Mouse (Mus musculus) intestine, embryonic 14.5 days (tissue): Measurements from ENCODE around the gene Snx20. TPM values are rescaled to one million over a fixed set of nuclear protein-coding genes. Genes with fewer than 3 reads are reported as not detected.

Experiments
- ATAC-seq: fragments of 200-750 bp; cut with Nextera tagmentation; replicated peaks from 2 replicates; pipeline ENCODE4 v1.8.0; 2017; ENCODE audit warnings: low read depth, moderate number of reproducible peaks, moderate TSS enrichment, moderate library complexity; ENCODE audit not compliant: low FRiP score, low TSS enrichment
- DNase-seq: peaks from one replicate; pipeline ENCODE4 v3.0.0-alpha.2; 2018; ENCODE audit warnings: low spot score
- H3K27ac ChIP-seq: fragments of 300-500 bp; sonication (generic); 2 replicates; pipeline ENCODE4 v1.5.1; 2014; ENCODE audit warnings: low read depth, mild to moderate bottlenecking, control low read depth
- H3K27me3 ChIP-seq: fragments of 300-500 bp; sonication (generic); replicated peaks from 2 replicates; pipeline ENCODE4 v1.6.1; 2014; ENCODE audit warnings: low read length, control low read depth; ENCODE audit not compliant: control insufficient read depth, insufficient read depth
- H3K36me3 ChIP-seq: fragments of 300-500 bp; sonication (generic); 2 replicates; pipeline ENCODE4 v1.6.1; 2014; ENCODE audit warnings: low read length, control low read depth; ENCODE audit not compliant: control insufficient read depth, insufficient read depth
- H3K4me1 ChIP-seq: fragments of 300-500 bp; sonication (generic); replicated peaks from 2 replicates; pipeline ENCODE4 v1.6.1; 2014; ENCODE audit warnings: low read length, control low read depth, mixed read lengths; ENCODE audit not compliant: control insufficient read depth, insufficient read depth
- H3K4me2 ChIP-seq: fragments of 300-500 bp; sonication (generic); 2 replicates; pipeline ENCODE4 v1.6.1; 2014; ENCODE audit warnings: low read length
- H3K4me3 ChIP-seq: fragments of 300-500 bp; sonication (generic); 2 replicates; pipeline ENCODE4 v1.5.1; 2014; ENCODE audit warnings: low read depth, low read length, control low read depth, mixed read lengths
- H3K9ac ChIP-seq: fragments of 300-500 bp; sonication (generic); 2 replicates; pipeline ENCODE4 v1.6.1; 2014; ENCODE audit warnings: mild to moderate bottlenecking, low read length
- H3K9me3 ChIP-seq: fragments of 300-500 bp; sonication (generic); 2 replicates; pipeline ENCODE4 v1.6.1; 2016; ENCODE audit warnings: low read length, control low read depth; ENCODE audit not compliant: control insufficient read depth
- WGBS: fragments of 180-500 bp; shearing (Covaris S2); extraction: QIAGEN DNeasy Blood & Tissue Kit; methylation state at CpG from one replicate; pipeline ENCODE4 v1.1.7; 2014; 5-methylcytosine and 5-hydroxymethylcytosine counted together
- polyA plus RNA-seq: library from polyadenylated mRNA; unstranded; fragments of >200 nt; fragmentation: Nextera tagmentation; extraction: Ambion mirVana; gene quantifications from 2 replicates; pipeline ENCODE4 v1.2.1, GENCODE M21; 2014

Snx20 gene
- polyA plus RNA-seq, 1 experiment from 2014 or later, result 3.4 TPM

DNA sequence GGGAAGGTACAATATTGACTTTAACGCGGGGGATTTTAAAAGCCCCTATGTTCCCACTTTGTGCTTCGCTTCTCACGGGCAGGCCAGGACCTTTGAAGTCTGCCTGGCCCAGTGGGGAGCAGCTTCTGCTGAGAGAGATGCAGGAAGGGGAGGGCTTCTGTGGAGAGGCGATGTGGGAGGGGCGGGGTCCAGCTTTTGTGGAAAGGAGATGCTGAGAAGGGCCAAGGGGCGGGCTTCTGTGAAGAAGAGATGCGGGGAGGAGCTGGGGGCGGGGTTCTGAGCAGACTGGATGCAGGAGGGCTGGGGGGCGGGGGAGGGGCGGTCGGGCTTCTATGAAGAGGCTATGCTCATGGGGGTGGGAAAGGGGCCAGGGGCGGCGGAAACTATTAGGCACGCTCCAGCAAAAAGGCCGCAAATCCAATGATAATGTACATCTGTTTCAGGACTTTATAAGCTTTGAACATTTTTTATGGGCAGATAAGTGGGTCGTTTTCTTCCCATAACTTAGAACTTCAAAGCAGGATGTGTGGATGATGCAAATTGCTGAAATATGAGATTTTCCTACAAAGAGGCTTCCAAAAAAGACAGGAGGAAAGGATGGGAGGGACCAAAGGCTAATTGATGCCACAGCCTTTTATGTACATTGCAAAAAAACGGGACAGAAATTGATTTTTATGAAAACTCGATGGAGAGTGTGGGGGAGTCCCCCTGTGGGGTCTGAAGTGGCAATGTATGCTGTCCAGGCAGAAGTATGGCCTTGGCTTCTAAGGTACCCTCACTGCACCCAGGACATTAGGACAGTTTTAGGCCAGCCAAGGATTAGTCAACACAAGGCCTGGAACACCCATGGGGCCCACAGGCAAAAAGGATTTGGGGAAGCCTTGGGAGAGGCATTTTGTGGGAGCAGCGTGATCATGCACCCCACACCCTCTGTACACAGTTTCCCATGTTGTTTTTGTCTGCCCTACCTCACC lies 31.6 kb downstream of the Snx20 start:
- H3K4me1 ChIP-seq, result peaks cover 21% of the 10 kb centered on the region
- H3K9me3 ChIP-seq, result 0 out of 2 replicates have a peak, but pooled peaks cover 5% of the 10 kb centered on the region
- H3K27me3 ChIP-seq, result no peaks in the 10 kb centered on the region
- peak overlapping the region; percentile 47 for H3K4me2 ChIP-seq
- no peak overlapping the region for H3K9ac ChIP-seq
- peak; percentile 83 for ATAC-seq
- no peaks in the 10 kb centered on the region for H3K36me3 ChIP-seq
- DNase-seq, result peak; percentile 82
- peak overlapping the region; percentile 13 for H3K4me3 ChIP-seq
- H3K27ac ChIP-seq, result peak overlapping the region; percentile 47; the same call in 1 of the 2 replicates
- WGBS, result 8% methylated on average over 20 of the region's 20 CpGs

- Histone ChIP-seq H3K27ac (peak overlapping the region; percentile 29; the same call in 1 of the 2 replicates), H3K9ac (no peak overlapping the region)
These were observed 32.4 kb downstream of the Snx20 start for GRCm38 (mm10) chr8:88603446-88603989.

DNA sequence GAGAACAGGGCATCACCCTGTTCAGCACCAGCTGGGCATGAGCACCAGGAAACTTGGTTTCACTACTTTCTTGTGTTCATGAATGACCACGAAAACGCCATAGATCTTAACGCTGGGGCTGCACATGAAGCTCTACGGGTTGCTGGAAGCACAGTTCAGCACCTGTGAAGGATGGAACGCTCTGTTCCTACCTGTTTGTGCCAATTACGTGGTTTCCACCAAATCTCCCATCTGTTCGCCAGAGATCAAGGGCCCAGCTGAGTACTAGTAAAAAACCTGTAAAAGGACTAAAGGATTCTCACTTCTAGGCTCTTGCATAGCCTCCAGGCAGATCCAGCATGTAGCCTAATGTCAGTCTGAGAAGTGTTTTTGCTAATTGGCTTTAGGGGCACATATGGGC lies 36.4 kb downstream of the Snx20 start:
- 0 out of 2 replicates have a peak, but pooled peaks cover 5% of the 10 kb centered on the region for H3K9me3 ChIP-seq
- H3K9ac ChIP-seq, result no peak overlapping the region
- no peak overlapping the region for H3K4me2 ChIP-seq
- no peak overlapping the region for H3K4me3 ChIP-seq
- DNase-seq (no peak), ATAC-seq (no peak)
- H3K27ac ChIP-seq, result no peak overlapping the region
- no peaks in the 10 kb centered on the region for H3K36me3 ChIP-seq
- WGBS, result 88% methylated on average over 7 of the region's 7 CpGs
- H3K4me1 ChIP-seq, result peaks cover 12% of the 10 kb centered on the region
- H3K27me3 ChIP-seq, result no peaks in the 10 kb centered on the region

More at GRCm38 (mm10) chr8:88603446-88603989, 32.4 kb downstream of the Snx20 start:
- Histone ChIP-seq H3K4me3 (peak overlapping the region; percentile 13), H3K4me1 (peaks cover 21% of the 10 kb centered on the region), H3K36me3 (no peaks in the 10 kb centered on the region), H3K4me2 (peak overlapping the region; percentile 47), H3K9me3 (0 out of 2 replicates have a peak, but pooled peaks cover 5% of the 10 kb centered on the region), H3K27me3 (no peaks in the 10 kb centered on the region)
- no peak for DNase-seq
- 15% methylated on average over 10 of the region's 10 CpGs for WGBS
- no peak for ATAC-seq

DNA sequence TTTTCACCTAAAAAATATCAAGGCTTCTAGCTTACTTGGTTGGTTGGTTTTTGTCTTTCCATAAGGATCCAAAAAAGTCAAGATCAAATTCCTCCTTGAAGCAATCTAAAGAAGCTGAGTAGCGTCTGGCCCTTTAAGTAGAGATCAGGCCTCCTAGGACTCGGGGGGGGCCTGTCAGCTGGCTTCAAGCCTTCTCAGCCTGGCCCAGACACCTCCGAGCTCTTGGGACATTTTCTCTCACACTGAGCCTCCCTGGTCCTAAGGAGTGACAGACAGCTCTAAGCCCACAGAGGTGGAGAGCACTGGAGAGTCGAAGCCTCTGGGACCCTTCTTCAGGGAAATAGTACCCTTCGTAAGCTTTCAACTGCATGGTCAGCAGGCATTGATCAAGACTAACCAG lies 37.4 kb downstream of the Snx20 start:
- Histone ChIP-seq H3K9me3 (0 out of 2 replicates have a peak, but pooled peaks cover 5% of the 10 kb centered on the region), H3K4me2 (no peak overlapping the region), H3K36me3 (no peaks in the 10 kb centered on the region), H3K27me3 (no peaks in the 10 kb centered on the region), H3K4me3 (no peak overlapping the region), H3K9ac (no peak overlapping the region), H3K27ac (no peak overlapping the region), H3K4me1 (peaks cover 6% of the 10 kb centered on the region)
- no peak for ATAC-seq
- DNase-seq, result no peak
- WGBS, result 63% methylated on average over 5 of the region's 5 CpGs

DNA sequence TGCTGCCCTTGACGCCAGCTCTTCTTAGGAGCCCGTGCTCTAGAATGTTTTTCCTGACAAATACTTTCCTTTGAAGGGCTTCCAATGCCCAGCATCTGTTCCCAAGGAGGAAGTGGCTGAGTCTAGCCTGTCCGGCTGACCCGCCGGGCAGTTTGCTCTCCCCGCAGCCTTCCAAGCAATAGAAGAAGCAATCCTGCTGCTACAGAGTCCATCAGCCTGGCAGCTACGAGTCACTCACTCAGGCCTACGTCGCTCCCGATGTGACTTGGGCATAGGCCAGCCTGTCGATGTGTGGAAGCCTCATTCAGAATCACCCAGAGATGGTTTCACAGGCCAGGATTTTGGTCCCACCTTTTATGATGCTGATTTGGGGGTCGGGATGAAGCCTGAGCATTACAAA lies 39.9 kb downstream of the Snx20 start:
- H3K9ac ChIP-seq, result no peak overlapping the region
- H3K9me3 ChIP-seq, result no peaks in the 10 kb centered on the region
- no peaks in the 10 kb centered on the region for H3K27me3 ChIP-seq
- peaks cover 18% of the 10 kb centered on the region; the same call in 1 of the 2 replicates for H3K36me3 ChIP-seq
- ATAC-seq (no peak), DNase-seq (no peak)
- WGBS, result 83% methylated on average over 12 of the region's 12 CpGs
- H3K4me1 ChIP-seq, result no peaks in the 10 kb centered on the region
- H3K27ac ChIP-seq, result no peak overlapping the region
- no peak overlapping the region for H3K4me2 ChIP-seq
- H3K4me3 ChIP-seq, result no peak overlapping the region

- ATAC-seq (no peak), DNase-seq (no peak)
- 84% methylated on average over 1 of the region's 1 CpGs for WGBS
- H3K4me3 ChIP-seq, result no peak overlapping the region
- no peak overlapping the region for H3K9ac ChIP-seq
- no peak overlapping the region for H3K4me2 ChIP-seq
- no peaks in the 10 kb centered on the region for H3K4me1 ChIP-seq
- no peaks in the 10 kb centered on the region for H3K9me3 ChIP-seq
- H3K36me3 ChIP-seq, result peaks cover 32% of the 10 kb centered on the region
- no peaks in the 10 kb centered on the region for H3K27me3 ChIP-seq
- H3K27ac ChIP-seq, result no peak overlapping the region
These were observed 42.0 kb downstream of the Snx20 start for GRCm38 (mm10) chr8:88593947-88594346.

DNA sequence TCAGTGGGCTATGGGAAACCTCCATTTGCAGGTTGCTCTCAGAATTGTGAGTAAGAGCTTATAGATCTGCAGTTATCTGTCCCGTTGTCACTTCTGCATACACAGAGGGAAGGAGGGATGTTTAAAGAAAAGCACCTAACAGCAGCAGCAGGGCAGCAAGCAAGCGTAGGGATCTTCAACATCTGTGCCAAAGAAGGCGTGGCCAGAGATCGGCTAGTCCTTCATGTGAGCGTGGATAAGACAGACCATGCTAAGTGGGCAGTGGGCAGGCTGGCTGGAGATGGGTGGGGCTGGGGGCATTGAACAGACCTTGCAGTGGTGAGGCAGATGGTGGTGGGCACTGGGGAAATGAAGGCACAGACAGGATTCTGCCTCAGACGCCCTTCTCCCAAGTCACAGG lies 45.7 kb downstream of the Snx20 start:
- H3K36me3 ChIP-seq, result peaks cover 52% of the 10 kb centered on the region
- H3K4me1 ChIP-seq, result no peaks in the 10 kb centered on the region
- H3K27me3 ChIP-seq, result no peaks in the 10 kb centered on the region
- ATAC-seq, result no peak
- H3K4me2 ChIP-seq, result no peak overlapping the region
- no peaks in the 10 kb centered on the region for H3K9me3 ChIP-seq
- no peak overlapping the region for H3K4me3 ChIP-seq
- no peak overlapping the region for H3K27ac ChIP-seq
- 62% methylated on average over 6 of the region's 6 CpGs for WGBS
- no peak overlapping the region for H3K9ac ChIP-seq
- no peak for DNase-seq

DNA sequence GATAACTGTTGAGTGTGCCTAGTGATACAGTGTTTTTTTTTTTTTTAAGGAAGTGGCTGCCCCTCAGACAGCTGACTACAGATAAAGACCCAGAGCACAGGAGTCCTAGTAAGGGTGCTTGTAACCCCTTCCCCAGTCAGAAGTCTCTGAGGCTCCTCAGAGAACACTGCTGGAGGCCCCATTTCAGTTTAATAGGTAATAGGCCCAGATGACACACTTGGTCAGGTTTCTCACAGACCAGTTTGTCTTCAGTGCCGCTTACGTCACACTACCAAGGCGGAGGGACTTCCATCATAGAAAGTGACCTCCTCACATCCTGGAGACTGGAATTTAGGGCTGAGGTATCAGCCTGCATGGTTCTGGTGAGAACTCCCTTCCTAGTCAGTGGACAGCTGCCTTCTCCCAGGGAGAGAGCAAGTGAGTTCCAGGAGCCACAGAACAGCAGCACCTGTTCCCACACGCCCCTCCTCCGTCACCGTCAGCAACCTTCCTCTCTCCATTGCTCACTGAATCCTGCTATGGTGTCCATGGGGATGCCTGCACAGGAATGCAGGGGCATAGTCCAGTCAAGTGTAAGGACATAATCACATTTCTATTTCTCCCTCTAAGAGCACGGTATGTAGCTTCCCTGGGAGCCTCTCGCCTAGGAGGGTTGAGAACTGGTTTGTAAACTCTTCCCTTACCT lies 47.6 kb downstream of the Snx20 start:
- 93% methylated on average over 8 of the region's 8 CpGs for WGBS
- Histone ChIP-seq H3K4me1 (no peaks in the 10 kb centered on the region), H3K9me3 (no peaks in the 10 kb centered on the region), H3K4me2 (no peak overlapping the region), H3K9ac (no peak overlapping the region), H3K4me3 (no peak overlapping the region), H3K27ac (no peak overlapping the region), H3K36me3 (peaks cover 57% of the 10 kb centered on the region), H3K27me3 (no peaks in the 10 kb centered on the region)
- ATAC-seq (no peak), DNase-seq (no peak)
